Mouse (Mus musculus) lung, adult 10 weeks (tissue): ENCODE measurements around the gene Gm5617. TPM values are rescaled to one million over a fixed set of nuclear protein-coding genes. Genes with fewer than 3 reads are reported as not detected.

ENCODE experiments used
- polyA plus RNA-seq: library from polyadenylated mRNA; stranded (reverse); fragments of 350-450 nt; fragmentation: Illumina TruSeq; extraction: RNeasy Lipid Tissue Mini Kit (QIAGEN cat#74804); gene quantifications from one replicate; pipeline ENCODE4 v1.2.3, GENCODE M21; 2014; ENCODE audit warnings: low read depth, low replicate concordance; ENCODE audit not compliant: insufficient read depth

Gene Gm5617
- polyA plus RNA-seq = 29.3 TPM

GRCm38 (mm10) chr9:48494817-48495547, at the start of gene Gm5617, which contains the start of gene Rbm7:
Gene Gm5617, plus strand, starts transcription at chr9:48495442.
Gene Rbm7, minus strand, starts transcription at chr9:48495299.

GRCm38 (mm10) chr9:48480411-48481213, 14.6 kb upstream of the Gm5617 start, which contains the start of gene Rexo2:
Gene Rexo2, minus strand, starts transcription at chr9:48480623.

Other genes starting within 250 kb of the Gm5617 start
- gene Nxpe2, start 142.0 kb upstream of the Gm5617 start, polyA plus RNA-seq = 2.5 TPM
- 90.4 TPM for gene Rexo2, start 14.8 kb upstream of the Gm5617 start, polyA plus RNA-seq
- 50.6 TPM for gene Rbm7, start 143 bp upstream of the Gm5617 start, polyA plus RNA-seq
- 25.4 TPM for gene Nnmt, start 109.7 kb downstream of the Gm5617 start, polyA plus RNA-seq